ENCODE assay signal across 29 mouse cellular contexts in genomic region chr1:180707813-180708212, GRCm38 (mm10). TPM values are rescaled to one million over a fixed set of nuclear protein-coding genes. Genes with fewer than 3 reads are reported as not detected.
DNase-seq lines count a peak whose midpoint lies in the region; ATAC-seq and TF ChIP-seq lines count a peak whose summit lies in the region.
"Had no signal": no experiment of that assay in that cellular context is flagged by ENCODE, and none has a peak within 500 bp of the region (broad histone marks: within the 10 kb centered on the region; RNA-seq: fewer than 3 reads in every experiment).

No protein-coding gene starts in this region.

- no peak overlapping the region for H3K27ac ChIP-seq in kidney, adult 2 months (ENCODE audit: insufficient read depth, low read depth, low read length)
- H3K27ac ChIP-seq in liver, embryonic 12.5 days: no peak overlapping the region
- no peak overlapping the region for H3K27ac ChIP-seq in liver, embryonic 11.5 days (ENCODE audit: low read depth, low read length)
- H3K27ac ChIP-seq in liver, embryonic 15.5 days (replicated peaks): no peak overlapping the region
- H3K27ac ChIP-seq: forebrain, embryonic 10.5 days; forebrain, embryonic 13.5 days; heart, embryonic 15.5 days; hindbrain, embryonic 10.5 days; hindbrain, embryonic 13.5 days had no signal

- H3K9me3 ChIP-seq in liver, embryonic 12.5 days (replicated peaks): no peaks in the 10 kb centered on the region
- no peaks in the 10 kb centered on the region for H3K9me3 ChIP-seq in liver, embryonic 11.5 days (ENCODE audit: control insufficient read depth, low read length)
- no peaks in the 10 kb centered on the region for H3K9me3 ChIP-seq in liver, embryonic 15.5 days (replicated peaks)
- H3K9me3 ChIP-seq: forebrain, embryonic 10.5 days; forebrain, embryonic 13.5 days; heart, embryonic 12.5 days; heart, embryonic 15.5 days; hindbrain, embryonic 10.5 days; hindbrain, embryonic 13.5 days had no signal

- no peaks in the 10 kb centered on the region for H3K27me3 ChIP-seq in kidney, adult 2 months (replicated peaks; ENCODE audit: control insufficient read depth, insufficient read depth, low read length)
- H3K27me3 ChIP-seq in liver, embryonic 12.5 days (replicated peaks): peaks cover 8% of the 10 kb centered on the region
- H3K27me3 ChIP-seq in liver, embryonic 11.5 days (replicated peaks; ENCODE audit: control insufficient read depth, insufficient read depth, low read length): peaks cover 3% of the 10 kb centered on the region; the same call in 1 of the 2 replicates
- H3K27me3 ChIP-seq in liver, embryonic 15.5 days: no peaks in the 10 kb centered on the region
- H3K27me3 ChIP-seq: forebrain, embryonic 13.5 days; heart, embryonic 15.5 days; hindbrain, embryonic 13.5 days had no signal

- no peak overlapping the region for H3K4me2 ChIP-seq in liver, embryonic 12.5 days
- H3K4me2 ChIP-seq in liver, embryonic 11.5 days: no peak overlapping the region
- H3K4me2 ChIP-seq in liver, embryonic 15.5 days: no peak overlapping the region
- H3K4me2 ChIP-seq: forebrain, embryonic 13.5 days; heart, embryonic 12.5 days; heart, embryonic 15.5 days; hindbrain, embryonic 13.5 days had no signal

- no peaks in the 10 kb centered on the region for H3K36me3 ChIP-seq in kidney, adult 2 months (ENCODE audit: control insufficient read depth, insufficient read depth, low read length)
- H3K36me3 ChIP-seq in liver, embryonic 12.5 days: no peaks in the 10 kb centered on the region
- no peaks in the 10 kb centered on the region for H3K36me3 ChIP-seq in liver, embryonic 11.5 days (ENCODE audit: control insufficient read depth, insufficient read depth, low read length)
- no peaks in the 10 kb centered on the region for H3K36me3 ChIP-seq in liver, embryonic 15.5 days (replicated peaks)
- H3K36me3 ChIP-seq: forebrain, embryonic 10.5 days; heart, embryonic 12.5 days; heart, embryonic 15.5 days; hindbrain, embryonic 10.5 days; hindbrain, embryonic 13.5 days had no signal

- no peak overlapping the region for H3K9ac ChIP-seq in liver, embryonic 12.5 days
- no peak overlapping the region for H3K9ac ChIP-seq in liver, embryonic 11.5 days (ENCODE audit: low read depth, low read length)
- no peak overlapping the region for H3K9ac ChIP-seq in liver, embryonic 15.5 days
- H3K9ac ChIP-seq: forebrain, embryonic 13.5 days; heart, embryonic 12.5 days; heart, embryonic 15.5 days; hindbrain, embryonic 13.5 days had no signal

- no peak overlapping the region for H3K4me3 ChIP-seq in kidney, adult 2 months (ENCODE audit: insufficient read depth, low read depth, low read length)
- H3K4me3 ChIP-seq in liver, embryonic 12.5 days: no peak overlapping the region
- H3K4me3 ChIP-seq in liver, embryonic 11.5 days (ENCODE audit: low read depth, low read length): no peak overlapping the region
- no peak overlapping the region for H3K4me3 ChIP-seq in liver, embryonic 15.5 days (replicated peaks)
- H3K4me3 ChIP-seq: forebrain, embryonic 10.5 days; forebrain, embryonic 13.5 days; heart, embryonic 12.5 days; heart, embryonic 15.5 days; hindbrain, embryonic 10.5 days; hindbrain, embryonic 13.5 days had no signal

- TF ChIP-seq CTCF in kidney, adult 2 months (conservative IDR thresholded peaks at IDR 0.05; ENCODE audit: insufficient read depth, insufficient read length, low read depth, low read length): no peak

- WGBS in kidney, adult 2 months: 42% methylated on average over 3 of the region's 3 CpGs
- 57% methylated on average over 3 of the region's 3 CpGs for WGBS in liver, embryonic 12.5 days (ENCODE audit: insufficient replicate concordance)
- 52% methylated on average over 3 of the region's 3 CpGs for WGBS in liver, embryonic 11.5 days
- 45% methylated on average over 3 of the region's 3 CpGs for WGBS in liver, embryonic 15.5 days (ENCODE audit: insufficient replicate concordance)

- no peak for TF ChIP-seq POLR2A in kidney, adult 2 months (IDR thresholded peaks at IDR 0.05; ENCODE audit: low read depth, low read length)

- peak; percentile 48 for DNase-seq in kidney, adult 2 months
- DNase-seq in kidney, postnatal 14 days: no peak
- DNase-seq in liver, embryonic 11.5 days (ENCODE audit: low spot score): no peak
- peak; percentile 72 for DNase-seq in yolk sac, embryonic 10.5 days (ENCODE audit: low spot score)
- no peak for DNase-seq in thymus, postnatal 36 days
- no peak for DNase-seq in gastrocnemius, adult 8-10 months (ENCODE audit: low spot score in 2 of 2)
- DNase-seq: adrenal gland, adult 2 months; adrenal gland, postnatal 14 days; B cell, adult 2 months; cerebellum, adult 11-12 months; cerebellum, adult 8-10 months; cerebellum, postnatal 14 days; gastrocnemius, postnatal 14 days; heart, adult 18-20 months; heart, postnatal 10 days; heart, postnatal 36 days had no signal

- H3K4me1 ChIP-seq in kidney, adult 2 months (ENCODE audit: control insufficient read depth, insufficient read depth, low read length): peaks cover 7% of the 10 kb centered on the region; the same call in 1 of the 2 replicates
- peaks cover 18% of the 10 kb centered on the region for H3K4me1 ChIP-seq in liver, embryonic 12.5 days
- H3K4me1 ChIP-seq in liver, embryonic 11.5 days (replicated peaks; ENCODE audit: control insufficient read depth, insufficient read depth, low read length): no peaks in the 10 kb centered on the region; the same call in 1 of the 2 replicates
- peaks cover 27% of the 10 kb centered on the region; the same call in 1 of the 2 replicates for H3K4me1 ChIP-seq in liver, embryonic 15.5 days (replicated peaks)
- H3K4me1 ChIP-seq: forebrain, embryonic 13.5 days; hindbrain, embryonic 10.5 days; hindbrain, embryonic 13.5 days had no signal

- ATAC-seq in liver, embryonic 12.5 days: peak; percentile 30; the same call in 1 of the 2 replicates
- no peak; the same call in 1 of the 2 replicates for ATAC-seq in liver, embryonic 11.5 days (replicated peaks; ENCODE audit: low FRiP score)
- ATAC-seq in liver, embryonic 15.5 days (ENCODE audit: insufficient read depth): peak; percentile 41; the same call in 1 of the 2 replicates
- ATAC-seq: forebrain, embryonic 13.5 days; forebrain, embryonic 16.5 days; hindbrain, embryonic 16.5 days had no signal

RNA-seq across cellular contexts. Expression of gene Mixl1, which starts 11.0 kb away (rescaled TPM):
- not detected in 2 replicates for polyA plus RNA-seq in kidney, adult 2 months (2012; rRNA removed)
- polyA plus RNA-seq in liver, embryonic 12.5 days (2016; fragmentation: Nextera tagmentation; extraction: Ambion mirVana): 1.0 and 1.1 TPM in 2 replicates
- 1.8 and 2.0 TPM in 2 replicates for polyA plus RNA-seq in liver, embryonic 11.5 days (2014; fragmentation: Nextera tagmentation; extraction: Ambion mirVana)
- 0.23 and 0.33 TPM in 2 replicates for polyA plus RNA-seq in liver, embryonic 15.5 days (2015; fragmentation: Nextera tagmentation; extraction: Ambion mirVana)
- total RNA-seq in gastrocnemius, adult 8-10 months (2022): not detected
- total RNA-seq: adrenal gland, adult 2 months; adrenal gland, postnatal 14 days; gastrocnemius, adult 18-20 months; gastrocnemius, postnatal 14 days; heart, adult 18-20 months; heart, postnatal 10 days; heart, postnatal 36 days; MEL had no signal
- polyA plus RNA-seq: forebrain, embryonic 16.5 days; gonadal fat pad, adult 2 months; heart, embryonic 12.5 days; heart, embryonic 15.5 days; hindbrain, embryonic 10.5 days; hindbrain, embryonic 13.5 days; hindbrain, embryonic 16.5 days had no signal

RNA-seq across cellular contexts. Expression of gene Acbd3, which starts 18.0 kb away (rescaled TPM):
- polyA plus RNA-seq in kidney, adult 2 months (2012; rRNA removed): 9.6 and 12.1 TPM in 2 replicates
- polyA plus RNA-seq in liver, embryonic 12.5 days (2016; fragmentation: Nextera tagmentation; extraction: Ambion mirVana): 13.9 and 15.6 TPM in 2 replicates
- polyA plus RNA-seq in liver, embryonic 11.5 days (2014; fragmentation: Nextera tagmentation; extraction: Ambion mirVana): 17.5 and 18.4 TPM in 2 replicates
- 7.6 and 8.3 TPM in 2 replicates for polyA plus RNA-seq in liver, embryonic 15.5 days (2015; fragmentation: Nextera tagmentation; extraction: Ambion mirVana)
- total RNA-seq in gastrocnemius, adult 8-10 months (2022): 10 to 100 TPM; 10.2 to 15.0 (median 13.6) TPM

Comparison
In these comparisons a context has a peak if more than half of its experiments do, and no peak if none do; other contexts are left out.
1. DNase-seq: peak in kidney, adult 2 months (single experiment) and yolk sac, embryonic 10.5 days (single experiment); none in kidney, postnatal 14 days (single experiment), liver, embryonic 11.5 days (single experiment), thymus, postnatal 36 days (0 of 2) and gastrocnemius, adult 8-10 months (0 of 2).